Mouse (Mus musculus): ENCODE measurements around the gene Foxred2.

The Foxred2 gene

DNA sequence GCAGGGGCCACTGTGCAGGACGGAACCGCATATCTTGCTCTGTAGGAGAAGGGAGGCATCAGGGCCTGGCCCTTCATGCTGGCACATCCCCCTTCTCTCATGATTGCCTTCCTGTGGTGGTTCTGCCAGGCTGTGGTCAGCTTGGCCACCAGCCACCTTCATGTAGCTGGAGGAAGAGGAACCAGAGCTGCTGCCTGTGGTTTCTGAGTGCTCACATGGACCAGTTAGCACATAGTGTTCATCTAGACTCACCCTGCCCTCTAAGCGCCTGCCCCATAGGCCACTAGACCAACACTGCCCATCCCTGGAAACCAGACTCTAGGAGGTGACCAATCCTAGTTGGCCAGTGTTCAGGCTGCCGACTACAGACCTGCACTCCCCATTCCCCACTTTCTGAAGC is 10.8 kb downstream of the Foxred2 start:
- DNase-seq, result no peak

DNA sequence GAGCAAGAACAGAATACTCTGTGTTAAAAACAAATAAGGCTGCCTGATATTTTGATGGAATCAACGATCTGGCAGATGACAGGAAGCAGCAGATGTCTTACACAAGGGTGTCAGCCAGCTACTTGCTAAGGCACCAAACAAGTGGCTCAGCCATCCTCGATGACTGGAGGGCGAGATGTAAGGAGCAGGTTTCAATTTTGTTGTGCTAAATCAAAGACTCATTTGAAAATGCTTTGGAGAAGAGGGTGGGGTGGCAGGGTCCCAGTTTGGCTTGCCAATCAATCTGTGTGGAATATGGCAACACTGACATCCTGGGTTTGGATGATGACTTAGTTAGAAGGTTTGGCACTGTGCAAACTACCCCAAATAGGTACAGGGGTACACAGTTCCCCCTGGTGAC is 15.0 kb downstream of the Foxred2 start:
- DNase-seq, result no peak

DNA sequence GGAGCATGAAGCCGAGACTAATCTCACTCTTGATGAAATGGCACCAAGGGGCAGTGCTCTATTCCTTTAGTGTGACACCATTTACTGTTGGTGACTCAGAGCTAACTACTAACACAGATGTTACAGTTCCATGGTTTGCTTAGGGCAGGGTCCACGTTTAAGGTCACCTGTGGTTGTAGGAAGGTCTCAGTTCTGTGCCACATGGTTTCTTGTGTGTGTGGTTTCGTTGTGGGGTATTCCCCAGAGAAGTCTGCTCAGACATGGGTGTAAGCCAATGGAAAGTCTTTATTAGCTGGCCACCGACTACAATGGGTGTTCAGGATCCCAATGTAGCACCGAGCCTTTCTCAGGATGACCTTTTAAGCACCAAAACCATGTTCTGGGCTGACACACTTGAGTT is 18.0 kb downstream of the Foxred2 start:
- no peak for DNase-seq

DNA sequence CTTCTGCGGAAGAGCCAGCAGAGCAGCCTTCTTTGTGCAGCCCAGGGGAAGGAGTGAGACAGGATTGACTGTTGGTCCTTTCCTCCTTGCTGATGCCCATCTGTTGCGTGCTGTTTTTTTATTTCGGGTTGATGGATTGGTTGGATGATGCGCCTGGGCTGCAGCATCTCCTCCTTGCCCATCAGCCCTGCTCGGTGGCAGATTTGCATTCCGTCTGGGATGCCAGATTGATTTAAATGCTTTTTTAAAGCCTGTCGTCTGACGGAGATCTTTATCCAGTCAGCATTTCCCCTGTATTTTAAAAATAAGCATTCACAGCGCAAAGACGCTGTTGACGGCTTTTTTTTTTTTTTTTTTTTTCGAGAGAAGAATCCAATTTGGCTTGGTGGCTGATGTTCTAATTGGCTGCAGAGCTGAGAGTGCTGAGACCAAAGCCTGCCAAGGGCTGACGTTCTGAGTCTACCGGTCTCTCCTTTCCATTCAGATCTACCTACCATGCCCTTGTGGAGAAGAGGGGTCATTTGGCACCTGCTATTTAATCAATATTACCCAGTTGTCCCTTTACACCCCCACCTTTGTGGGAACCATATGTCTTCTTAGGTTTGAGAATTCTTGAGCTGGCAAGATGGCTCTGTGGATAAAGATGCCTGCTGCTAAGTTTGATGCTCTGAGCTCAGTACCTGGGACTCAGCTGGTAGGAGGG is 20.7 kb downstream of the Foxred2 start:
- no peak for DNase-seq

GRCm38 (mm10) chr15:77934968-77935367 is 21.6 kb downstream of the Foxred2 start:
- DNase-seq, result no peak

- peak; percentile 45 for DNase-seq
These were observed 22.2 kb downstream of the Foxred2 start for GRCm38 (mm10) chr15:77934326-77934725.

GRCm38 (mm10) chr15:77933770-77934169 is 22.8 kb downstream of the Foxred2 start:
- DNase-seq, result peak; percentile 99

DNA sequence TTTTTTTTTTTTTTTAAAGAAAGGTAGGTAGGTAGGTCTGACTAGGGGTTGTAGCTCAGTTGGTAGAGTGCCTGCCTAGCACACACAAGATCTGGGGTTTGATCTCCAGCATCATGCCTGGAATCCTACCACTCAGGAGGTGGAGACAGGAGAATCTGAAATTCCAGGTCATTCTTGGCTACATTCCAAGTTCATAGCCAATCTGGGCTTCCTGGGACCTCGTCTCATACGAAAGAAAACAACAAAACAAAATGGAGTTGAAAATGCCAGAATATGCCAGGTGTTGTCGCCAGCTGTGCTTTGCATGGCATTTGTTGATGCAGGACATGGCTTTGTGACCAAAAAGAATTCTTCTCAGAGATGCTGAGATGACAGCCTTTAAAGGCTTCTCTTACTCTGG is 23.3 kb downstream of the Foxred2 start:
- no peak for DNase-seq

- no peak for DNase-seq
These were observed 24.9 kb downstream of the Foxred2 start for GRCm38 (mm10) chr15:77931689-77932016.

- no peak for DNase-seq
These were observed 25.4 kb downstream of the Foxred2 start for GRCm38 (mm10) chr15:77930986-77931688.

DNA sequence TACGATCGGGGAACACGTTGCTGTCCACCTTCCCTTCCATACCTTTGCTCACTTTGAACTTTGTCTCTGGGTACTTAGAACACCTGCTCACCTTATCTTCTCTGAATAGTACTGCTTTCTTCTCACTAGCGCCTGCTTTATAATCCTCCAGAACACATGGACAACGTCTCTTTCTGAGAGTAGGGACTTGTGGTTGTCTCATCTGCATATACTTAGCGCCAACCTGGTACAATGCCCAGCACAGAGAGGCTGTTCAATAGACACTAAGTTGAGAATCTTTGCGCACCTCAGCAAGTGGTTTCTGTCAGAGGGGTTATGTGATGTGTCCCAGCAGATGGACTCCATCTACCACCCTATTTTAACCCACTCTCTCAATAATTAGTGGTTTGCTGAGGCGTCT is 26.7 kb downstream of the Foxred2 start:
- no peak for DNase-seq

- peak; percentile 97 for DNase-seq
These were observed 27.7 kb downstream of the Foxred2 start, which contains the start of gene Txn2 for GRCm38 (mm10) chr15:77928673-77929331. TSS of gene Txn2 (minus strand) at chr15:77929006.

DNA sequence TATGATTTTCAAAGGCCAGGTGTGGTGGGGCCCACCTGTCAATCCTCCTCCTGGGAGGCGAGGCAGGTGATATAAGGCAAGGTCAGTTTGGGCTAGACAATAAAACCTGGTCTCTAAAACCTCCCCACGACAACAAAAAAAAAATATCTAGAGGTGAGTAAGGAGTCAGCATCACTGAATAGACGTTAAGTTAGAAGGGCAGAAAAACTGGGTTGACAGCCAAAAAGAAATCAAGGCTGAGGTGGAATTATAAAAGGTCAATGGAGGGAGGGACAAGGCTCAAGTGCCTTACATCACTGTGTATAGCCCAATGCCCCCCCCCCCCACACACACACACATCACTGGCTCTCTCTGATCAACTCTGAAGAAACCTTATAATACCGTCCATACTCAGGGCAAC is 28.4 kb downstream of the Foxred2 start:
- no peak for DNase-seq

DNA sequence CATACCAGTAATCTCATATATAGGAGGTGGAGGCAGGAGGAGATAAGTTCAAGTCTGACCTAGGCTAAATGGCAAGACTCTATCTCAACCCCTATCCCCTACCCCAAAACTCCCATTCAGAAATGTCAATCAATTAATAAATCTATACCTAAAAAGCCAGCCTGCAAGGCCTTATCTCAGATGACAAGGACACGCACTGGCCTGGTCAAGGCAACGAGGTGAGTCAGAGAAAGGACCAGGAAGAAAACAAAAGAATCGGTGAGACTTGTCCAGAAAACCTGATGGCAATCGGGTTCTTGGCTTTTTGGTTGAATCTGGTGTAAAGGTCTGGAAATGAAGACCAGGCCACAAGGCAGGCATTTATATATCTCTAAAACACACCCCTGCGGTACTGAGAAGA is 29.6 kb downstream of the Foxred2 start:
- no peak for DNase-seq

DNA sequence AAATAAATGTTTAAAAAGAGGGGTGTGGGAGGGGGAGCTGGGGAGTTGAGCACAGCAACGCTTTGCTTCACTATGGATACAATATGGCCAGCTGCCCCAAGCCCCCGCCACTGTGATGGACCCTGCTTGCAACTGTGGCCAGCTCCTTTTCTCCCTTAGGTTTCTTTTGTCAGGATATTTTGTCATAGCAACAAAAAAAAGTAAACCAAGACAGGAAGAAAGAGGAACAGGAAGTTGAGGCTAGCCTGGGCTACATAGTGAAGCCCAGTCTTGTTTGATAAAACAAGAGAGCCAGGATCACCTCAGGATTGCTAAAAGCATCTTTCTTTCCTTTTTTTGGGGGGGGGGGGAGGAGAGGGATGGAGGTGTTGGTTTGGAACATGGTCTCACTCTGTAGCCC is 31.3 kb downstream of the Foxred2 start:
- no peak for DNase-seq

GRCm38 (mm10) chr15:77923267-77924035 is 33.1 kb downstream of the Foxred2 start:
- no peak for DNase-seq

- DNase-seq, result peak; percentile 67
These were observed 33.8 kb downstream of the Foxred2 start for GRCm38 (mm10) chr15:77922710-77923109.

DNA sequence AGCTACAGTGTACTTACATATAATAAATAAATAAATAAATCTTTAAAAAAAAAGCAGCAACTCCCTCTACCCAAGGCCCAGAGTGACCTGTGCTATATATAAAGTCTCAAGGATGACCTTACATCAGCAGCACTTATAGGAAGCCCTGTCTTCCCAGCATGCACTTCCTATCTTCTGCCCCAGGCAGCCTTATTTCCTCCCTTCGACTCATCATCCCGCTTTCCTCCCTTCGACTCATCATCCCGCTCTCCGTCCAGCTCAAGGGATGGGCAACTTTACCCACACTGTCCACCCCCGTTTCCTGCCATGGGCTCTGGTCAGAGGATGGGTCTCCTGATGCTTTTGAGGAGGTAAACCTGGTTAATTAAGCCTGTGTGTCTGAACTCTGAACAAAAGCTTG is 34.9 kb downstream of the Foxred2 start:
- no peak for DNase-seq

DNA sequence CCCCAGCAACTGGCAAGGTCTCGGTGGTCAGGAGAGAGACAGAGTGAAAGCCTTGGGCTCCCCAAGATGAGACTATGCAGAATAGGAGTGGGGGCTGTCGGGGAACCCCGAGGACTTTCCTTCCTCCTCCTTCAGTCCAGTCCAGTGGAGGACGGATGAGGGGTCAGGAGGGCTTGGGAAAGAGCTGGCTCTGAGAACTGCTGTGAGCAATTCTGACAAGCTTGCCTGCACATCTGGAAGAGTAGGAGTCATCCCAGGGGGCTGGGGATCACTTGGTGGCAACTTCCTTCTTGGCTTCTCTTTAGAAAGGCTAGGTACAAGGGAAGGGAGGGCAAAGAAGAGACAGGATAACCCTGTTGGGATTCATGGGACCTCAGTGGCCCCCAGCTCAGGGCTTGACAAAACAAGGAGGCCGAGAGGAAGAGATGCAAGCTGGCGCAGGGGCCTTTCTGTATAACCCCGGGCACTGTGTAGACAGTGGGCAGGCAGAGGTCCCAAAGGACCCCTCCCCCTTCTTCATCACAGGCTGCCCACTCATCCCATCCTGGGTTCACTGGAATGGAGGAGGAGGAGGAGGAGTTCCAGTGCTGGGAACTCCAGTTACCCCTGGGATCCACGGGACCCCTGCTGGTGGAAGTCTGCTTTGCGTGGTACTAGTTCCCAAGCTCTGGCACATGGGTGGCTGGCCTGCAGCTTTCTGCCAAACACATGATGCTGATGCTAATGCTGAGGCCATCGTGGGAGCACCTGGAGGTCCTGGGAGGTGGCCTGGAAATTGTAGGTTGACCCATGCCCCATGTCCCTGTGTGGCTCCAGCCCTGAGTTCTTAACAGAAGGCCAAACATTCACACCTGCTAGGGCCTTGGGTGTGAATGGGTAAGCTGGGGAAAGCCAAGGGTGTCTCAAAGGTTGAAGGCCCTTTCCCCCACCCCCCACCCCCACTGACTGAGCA is 35.7 kb downstream of the Foxred2 start:
- peak; percentile 76 for DNase-seq

DNA sequence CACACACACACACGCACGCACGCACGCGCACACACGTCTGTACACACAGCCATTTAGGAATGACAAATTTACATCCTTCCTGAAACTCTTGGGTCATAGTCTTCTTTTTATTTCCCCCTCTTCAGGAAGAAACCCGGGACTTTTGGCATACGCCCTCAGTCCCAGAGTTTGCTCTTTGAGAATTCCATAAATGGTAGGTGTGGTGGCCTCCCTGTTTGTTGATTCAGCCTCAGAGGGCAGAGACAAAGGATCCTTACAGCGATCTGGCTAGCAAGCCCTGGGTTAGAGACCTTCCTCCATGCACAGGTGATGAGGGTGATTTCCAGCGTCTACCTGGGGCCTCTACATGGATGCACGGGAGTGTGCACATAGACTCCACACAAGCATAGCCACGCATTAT is 37.1 kb downstream of the Foxred2 start:
- no peak for DNase-seq

DNA sequence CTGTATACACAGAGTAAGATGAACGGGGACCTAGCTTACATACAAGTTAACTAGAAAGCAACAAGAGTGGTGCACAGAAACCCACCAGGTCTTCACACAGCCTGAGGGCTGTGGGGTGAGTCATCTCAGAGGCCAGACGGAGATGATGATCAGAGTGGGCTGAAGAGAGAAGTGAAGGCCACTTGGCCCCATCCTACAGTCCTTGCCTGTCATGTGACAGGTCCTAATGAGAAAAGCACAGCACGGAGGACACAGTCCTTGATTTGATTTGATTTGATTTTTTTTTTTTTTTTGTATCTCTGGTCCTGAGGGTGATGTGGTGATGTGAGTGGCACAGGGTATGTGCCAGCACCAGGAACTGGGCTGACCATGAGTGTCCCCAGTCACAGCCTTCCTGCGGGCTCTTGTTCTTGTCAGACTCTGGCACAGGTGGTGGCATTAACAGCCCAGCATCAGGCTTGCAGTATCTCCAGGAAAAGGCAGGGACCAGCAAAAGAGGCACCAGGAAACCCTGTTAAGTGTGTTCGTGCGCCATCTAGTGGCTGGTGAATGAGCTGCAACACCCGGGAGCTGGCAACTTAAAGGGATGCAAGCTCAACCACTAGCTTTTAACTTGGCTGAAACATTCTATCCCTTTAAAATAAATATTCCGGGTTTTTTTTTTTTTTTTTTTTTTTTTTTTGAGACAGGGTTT is 39.5 kb downstream of the Foxred2 start:
- DNase-seq, result peak; percentile 96

- DNase-seq, result no peak
These were observed 41.2 kb downstream of the Foxred2 start for GRCm38 (mm10) chr15:77915287-77915686.
